Mouse (Mus musculus) C2C12 (cell line): Measurements from ENCODE around the gene Acsf3. TPM values are rescaled to one million over a fixed set of nuclear protein-coding genes. Genes with fewer than 3 reads are reported as not detected.

ENCODE experiments used
- H3K27me3 ChIP-seq: one replicate; pipeline ENCODE4 v1.6.1; 2011; ENCODE audit not compliant: control insufficient read depth, insufficient read depth, insufficient read length
- H3K36me3 ChIP-seq: one replicate; pipeline ENCODE4 v1.6.1; 2011; ENCODE audit not compliant: control insufficient read depth, insufficient read depth
- H3K4me3 ChIP-seq: one replicate; pipeline ENCODE4 v1.5.1; 2011; ENCODE audit warnings: mild to moderate bottlenecking, control low read depth; ENCODE audit not compliant: poor library complexity, insufficient read depth, severe bottlenecking
- H3K79me2 ChIP-seq: one replicate; pipeline ENCODE4 v1.6.1; 2011; ENCODE audit not compliant: control insufficient read depth, insufficient read depth
- H3K79me3 ChIP-seq: one replicate; pipeline ENCODE4 v1.6.1; 2011; ENCODE audit warnings: low read depth, control low read depth
- H3ac ChIP-seq: one replicate; pipeline ENCODE3; 2011; ENCODE audit warnings: low read depth; ENCODE audit not compliant: control insufficient read depth, insufficient read length
- CEBPB ChIP-seq: IDR thresholded peaks from one replicate; pipeline ENCODE4 v1.6.1; 2011; ENCODE audit warnings: low read depth, mild to moderate bottlenecking, control low read depth, moderate library complexity
- CTCF ChIP-seq: IDR thresholded peaks from one replicate; pipeline ENCODE4 v1.5.1; 2011; ENCODE audit not compliant: control insufficient read depth, insufficient read depth, insufficient read length
- FOSL1 ChIP-seq: IDR thresholded peaks from one replicate; pipeline ENCODE4 v1.8.0; 2011; ENCODE audit warnings: mild to moderate bottlenecking, low read length; ENCODE audit not compliant: poor library complexity, insufficient read depth, severe bottlenecking
- MAX ChIP-seq: IDR thresholded peaks from one replicate; pipeline ENCODE4 v1.6.1; 2011; ENCODE audit warnings: mild to moderate bottlenecking, control low read depth
- MYOD1 ChIP-seq: IDR thresholded peaks from one replicate; pipeline ENCODE4 v1.6.1; 2011; ENCODE audit warnings: low read depth; ENCODE audit not compliant: control insufficient read depth, insufficient read length
- MYOG ChIP-seq: IDR thresholded peaks from one replicate; pipeline ENCODE4 v1.6.1; 2011; ENCODE audit not compliant: control insufficient read depth, insufficient read length; ENCODE audit errors: extremely low read depth
- USF1 ChIP-seq: IDR thresholded peaks from one replicate; pipeline ENCODE4 v1.6.1; 2011; ENCODE audit warnings: low read depth, mild to moderate bottlenecking, control low read depth, moderate library complexity
- polyA plus RNA-seq: library from polyadenylated mRNA; unstranded; fragments of >200 nt; fragmentation: generic; extraction: Trizol; gene quantifications from one replicate; pipeline ENCODE4 v1.2.1, GENCODE M21; 2012; ENCODE audit warnings: missing spikeins

The Acsf3 gene
- polyA plus RNA-seq, 1 experiment, result 6.1 TPM

DNA sequence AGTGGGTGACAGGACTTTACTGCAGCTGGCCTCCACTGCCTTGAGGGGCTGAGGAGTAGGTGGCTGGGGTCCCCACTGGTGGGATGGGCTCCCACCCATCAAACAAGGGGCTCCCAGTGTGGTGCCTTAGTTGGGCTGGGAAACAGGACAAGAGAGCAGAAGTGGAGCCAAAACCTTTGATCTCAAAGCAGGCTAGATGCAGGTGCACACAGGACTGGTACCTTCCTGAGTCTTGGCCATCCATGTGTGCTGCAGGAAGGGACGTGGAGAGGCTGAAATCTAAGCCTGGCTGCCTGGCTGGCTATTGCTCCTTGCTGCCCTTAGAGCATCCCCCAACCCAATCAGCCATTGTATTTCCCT, 77.2 kb downstream of the Acsf3 start:
- Histone ChIP-seq H3ac (no peak overlapping the region), H3K4me3 (no peak overlapping the region), H3K79me3 (no peaks in the 10 kb centered on the region), H3K27me3 (no peaks in the 10 kb centered on the region), H3K36me3 (no peaks in the 10 kb centered on the region), H3K79me2 (peaks cover 15% of the 10 kb centered on the region)
- TF ChIP-seq MAX, result no peak
- no peak for TF ChIP-seq USF1
- TF ChIP-seq CTCF, result no peak
- no peak for TF ChIP-seq FOSL1
- no peak for TF ChIP-seq CEBPB
- no peak for TF ChIP-seq MYOG
- no peak for TF ChIP-seq MYOD1

DNA sequence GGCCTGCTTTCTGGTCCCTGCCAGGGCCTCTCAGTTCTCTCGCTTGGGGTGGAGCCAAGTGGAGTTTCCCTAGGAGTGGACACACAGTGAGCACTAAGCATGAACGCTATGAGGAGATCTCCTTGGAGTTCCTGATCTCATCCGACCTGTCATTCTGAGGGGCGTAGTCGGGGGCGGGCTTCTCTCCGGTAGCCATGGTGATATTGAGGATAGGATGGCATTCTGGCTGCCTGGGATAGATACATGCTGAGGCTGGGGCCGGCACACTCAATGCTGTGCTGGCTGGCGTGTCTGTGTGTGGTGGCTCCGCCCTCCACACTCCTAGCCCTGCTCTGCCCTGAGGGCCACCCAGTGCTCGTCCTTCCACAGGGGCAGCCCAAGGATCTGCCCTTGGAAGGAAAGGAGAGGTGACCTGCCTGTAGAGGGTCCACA, 78.1 kb downstream of the Acsf3 start:
- H3K4me3 ChIP-seq, result no peak overlapping the region
- no peak overlapping the region for H3ac ChIP-seq
- H3K36me3 ChIP-seq, result no peaks in the 10 kb centered on the region
- no peaks in the 10 kb centered on the region for H3K79me3 ChIP-seq
- TF ChIP-seq USF1 (no peak), MYOG (no peak), MYOD1 (no peak)
- H3K27me3 ChIP-seq, result no peaks in the 10 kb centered on the region
- H3K79me2 ChIP-seq, result peaks cover 15% of the 10 kb centered on the region

DNA sequence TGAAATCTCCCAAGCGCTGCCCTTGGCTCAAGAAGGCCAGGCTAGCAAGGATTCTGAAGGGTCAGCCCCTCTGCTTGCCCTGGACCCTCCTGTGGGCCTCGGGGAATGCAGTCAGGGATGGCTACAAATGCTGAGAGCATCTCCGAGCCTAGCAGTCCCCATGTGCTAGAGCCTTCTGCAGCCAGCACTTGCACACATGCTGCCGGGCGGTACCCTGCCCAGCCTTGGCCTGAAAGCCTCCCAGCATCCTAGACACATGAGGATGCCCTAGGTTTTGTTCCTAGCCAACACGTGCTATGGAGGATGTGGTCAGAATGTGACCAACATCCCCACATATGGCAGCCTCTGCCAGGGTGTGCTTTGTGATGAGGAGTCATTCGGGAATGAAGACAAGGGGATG, 79.1 kb downstream of the Acsf3 start:
- TF ChIP-seq MYOD1 (no peak), CTCF (no peak), MAX (no peak), MYOG (no peak), CEBPB (no peak), USF1 (no peak), FOSL1 (no peak)
- Histone ChIP-seq H3K36me3 (no peaks in the 10 kb centered on the region), H3ac (no peak overlapping the region), H3K4me3 (no peak overlapping the region), H3K79me2 (peaks cover 15% of the 10 kb centered on the region), H3K27me3 (no peaks in the 10 kb centered on the region), H3K79me3 (no peaks in the 10 kb centered on the region)

DNA sequence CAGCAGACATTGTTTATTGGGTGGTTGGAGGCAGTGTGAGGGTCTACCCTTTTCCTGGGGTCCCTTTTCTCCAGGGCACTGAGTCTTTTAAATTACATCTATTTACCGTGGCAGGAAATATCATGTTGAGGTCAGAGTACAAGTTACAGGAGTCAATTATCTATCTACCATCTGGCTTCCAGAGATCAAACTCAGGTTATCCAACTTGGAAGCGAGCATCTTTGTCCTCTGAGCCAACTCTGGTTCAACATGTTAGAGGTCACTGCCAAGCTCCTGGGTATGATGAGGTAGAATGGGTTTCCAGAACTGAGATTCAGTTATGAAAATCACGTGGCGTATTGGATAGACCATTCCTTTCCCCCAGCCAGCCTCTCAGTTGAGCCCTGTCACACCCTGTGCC, 79.8 kb downstream of the Acsf3 start:
- H3K27me3 ChIP-seq, result no peaks in the 10 kb centered on the region
- peaks cover 11% of the 10 kb centered on the region for H3K79me2 ChIP-seq
- no peak overlapping the region for H3ac ChIP-seq
- H3K4me3 ChIP-seq, result no peak overlapping the region
- no peaks in the 10 kb centered on the region for H3K36me3 ChIP-seq
- H3K79me3 ChIP-seq, result no peaks in the 10 kb centered on the region
- no peak for TF ChIP-seq FOSL1
- TF ChIP-seq MAX, result no peak
- no peak for TF ChIP-seq MYOD1
- no peak for TF ChIP-seq MYOG
- no peak for TF ChIP-seq USF1
- no peak for TF ChIP-seq CTCF
- TF ChIP-seq CEBPB, result no peak

DNA sequence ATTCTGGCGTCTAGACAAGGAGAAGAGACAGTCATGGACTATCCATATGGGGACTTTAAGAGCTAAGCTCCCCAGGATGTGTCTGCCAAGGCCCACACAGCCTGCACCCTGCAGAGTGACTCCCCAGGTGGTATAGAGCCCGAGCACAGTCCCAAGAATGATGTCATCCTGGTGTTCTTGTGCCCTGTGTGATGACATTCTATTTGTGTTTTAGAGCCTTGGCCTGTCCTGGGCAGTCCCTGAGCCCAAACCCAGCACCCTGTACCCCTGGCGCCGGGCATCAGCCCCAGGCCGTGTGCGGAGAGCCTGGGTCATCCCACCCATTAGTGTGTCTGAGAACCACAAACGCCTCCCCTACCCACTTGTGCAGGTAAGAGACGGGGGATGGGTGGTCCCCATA, 81.0 kb downstream of the Acsf3 start:
- TF ChIP-seq MYOD1, result no peak
- TF ChIP-seq MAX, result no peak
- no peak for TF ChIP-seq MYOG
- TF ChIP-seq FOSL1, result no peak
- no peak for TF ChIP-seq CTCF
- TF ChIP-seq CEBPB, result no peak
- TF ChIP-seq USF1, result no peak
- no peaks in the 10 kb centered on the region for H3K36me3 ChIP-seq

DNA sequence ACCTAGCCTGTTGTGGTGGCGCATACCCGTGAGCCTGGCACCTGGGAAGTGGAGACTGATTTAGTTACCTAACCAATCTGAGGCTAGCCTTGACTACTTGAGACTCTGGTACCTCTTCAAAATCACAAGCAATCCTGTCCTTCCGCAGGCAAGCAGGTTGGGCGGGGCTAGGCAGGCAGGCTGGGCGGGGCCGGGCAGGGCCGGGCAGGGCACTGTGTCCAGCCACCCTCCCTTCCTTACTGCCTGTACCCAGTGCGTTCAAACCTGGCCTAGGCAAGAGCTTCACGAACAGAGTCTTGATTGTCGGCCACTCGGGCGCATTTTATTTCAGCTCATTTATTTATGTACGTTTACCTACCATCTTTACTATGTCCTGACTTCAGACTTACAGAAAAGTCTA, 84.6 kb downstream of the Acsf3 start:
- H3K4me3 ChIP-seq, result no peak overlapping the region
- H3K79me2 ChIP-seq, result no peaks in the 10 kb centered on the region
- peaks cover 4% of the 10 kb centered on the region for H3K36me3 ChIP-seq
- H3ac ChIP-seq, result no peak overlapping the region
- no peaks in the 10 kb centered on the region for H3K27me3 ChIP-seq
- H3K79me3 ChIP-seq, result no peaks in the 10 kb centered on the region
- no peak for TF ChIP-seq MYOD1
- TF ChIP-seq CEBPB, result no peak
- no peak for TF ChIP-seq MAX
- no peak for TF ChIP-seq CTCF
- TF ChIP-seq FOSL1, result no peak

More for the DNA sequence above, 81.0 kb downstream of the Acsf3 start:
- H3K79me2 ChIP-seq, result peaks cover 9% of the 10 kb centered on the region
- H3ac ChIP-seq, result no peak overlapping the region
- no peaks in the 10 kb centered on the region for H3K27me3 ChIP-seq
- no peak overlapping the region for H3K4me3 ChIP-seq
- no peaks in the 10 kb centered on the region for H3K79me3 ChIP-seq
